Mouse (Mus musculus) subcutaneous adipose tissue, adult 2 months (tissue): ENCODE data around the gene A3galt2. TPM values are rescaled to one million over a fixed set of nuclear protein-coding genes. Genes with fewer than 3 reads are reported as not detected.

Experiments
- polyA plus RNA-seq: library from polyadenylated mRNA; depleted of rRNA; stranded (reverse); fragments of >200 nt; gene quantifications from 2 replicates; pipeline ENCODE4 v1.2.3, GENCODE M21; 2012; ENCODE audit warnings: low replicate concordance; rRNA removed

A3galt2 gene
- 0.56 and 0.59 TPM in 2 replicates for polyA plus RNA-seq

DNA sequence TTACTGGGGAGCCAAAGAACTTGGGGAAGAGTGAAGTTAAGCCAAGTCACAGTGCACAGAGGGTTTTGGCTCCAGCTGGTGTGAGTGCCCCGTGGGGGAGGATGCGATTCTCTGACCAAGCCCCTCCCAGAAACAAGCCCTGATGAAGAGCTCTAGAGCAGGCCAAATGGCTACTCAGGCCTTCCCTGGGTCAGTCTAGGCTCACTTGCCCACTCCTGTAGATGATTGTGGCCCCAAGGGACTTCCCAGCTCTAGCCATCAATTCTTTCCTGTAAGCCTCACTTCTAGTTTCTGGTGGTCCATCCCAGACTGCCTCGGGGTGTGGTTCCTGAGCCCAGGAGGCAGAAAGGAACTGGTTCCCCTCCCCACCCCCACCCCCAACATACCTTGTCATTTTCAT is at the start of gene A3galt2:
Gene A3galt2 (plus strand): TSS at position 301 of the 400 bp plus-strand sequence.

DNA sequence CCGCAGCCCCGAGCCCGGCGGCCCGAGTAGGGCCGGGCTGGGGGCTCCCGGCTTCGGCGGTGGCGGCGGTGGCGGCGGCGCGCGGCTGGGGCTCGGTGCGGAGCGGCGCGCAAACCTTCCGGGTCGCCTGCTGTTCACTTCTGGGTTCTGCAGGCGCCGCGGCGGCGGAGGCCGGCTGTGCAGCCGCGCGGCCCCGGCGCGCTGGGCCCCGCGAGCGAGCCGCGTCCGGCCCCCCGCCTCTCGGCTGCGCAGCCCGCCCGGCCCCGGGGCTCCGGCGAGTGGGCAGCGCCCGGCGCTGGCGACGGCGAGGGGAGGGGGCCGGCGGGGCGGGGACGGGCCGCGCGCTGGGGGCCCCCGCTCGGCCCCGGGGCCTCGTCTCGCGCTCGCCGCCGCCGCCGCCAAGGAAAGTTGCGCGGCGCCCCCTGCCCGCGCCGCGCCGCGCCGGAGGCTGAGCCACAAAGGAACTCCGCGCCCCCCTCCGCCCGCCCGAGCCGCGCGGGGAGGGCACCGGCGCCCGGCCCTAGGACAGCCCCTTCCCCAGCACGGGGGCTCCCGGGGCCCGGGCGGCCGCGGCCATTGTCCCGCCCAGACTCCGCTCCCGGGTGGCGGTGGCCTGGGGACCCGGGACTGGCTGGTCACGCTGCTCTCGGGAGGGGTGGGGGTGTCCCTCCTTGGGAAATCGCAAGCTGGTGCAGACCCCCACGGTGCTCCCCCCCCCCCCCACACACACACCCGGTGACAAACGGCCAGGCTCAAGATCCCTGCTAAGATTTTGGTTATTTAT is 51.1 kb downstream of the A3galt2 start, which contains the start of gene Zfp362:
Gene Zfp362 (minus strand): TSS at position 3 of the 784 bp plus-strand sequence.

Other genes starting within 250 kb of the A3galt2 start
- gene Zscan20, start 145.3 kb upstream of the A3galt2 start, polyA plus RNA-seq: 1.2 and 5.2 TPM in 2 replicates
- gene Tlr12, start 136.7 kb upstream of the A3galt2 start, polyA plus RNA-seq: 0.26 and 4.4 TPM in 2 replicates
- gene Phc2, start 100.7 kb upstream of the A3galt2 start, polyA plus RNA-seq: 69.4 and 114 TPM in 2 replicates
- gene Zfp362, start 50.7 kb downstream of the A3galt2 start, polyA plus RNA-seq: 24.7 and 41.7 TPM in 2 replicates
- 4.1 and 8.1 TPM in 2 replicates for gene Trim62, start 128.2 kb downstream of the A3galt2 start, polyA plus RNA-seq
- 25.3 and 35.4 TPM in 2 replicates for gene Azin2, start 207.1 kb downstream of the A3galt2 start, polyA plus RNA-seq
- 114 and 267 TPM in 2 replicates for gene Ak2, start 236.6 kb downstream of the A3galt2 start, polyA plus RNA-seq